Mouse (Mus musculus): Measurements from ENCODE around the gene Ccrl2. TPM values are rescaled to one million over a fixed set of nuclear protein-coding genes. Genes with fewer than 3 reads are reported as not detected.

Gene Ccrl2
- total RNA-seq, 1 experiment = 0.40 TPM

DNA sequence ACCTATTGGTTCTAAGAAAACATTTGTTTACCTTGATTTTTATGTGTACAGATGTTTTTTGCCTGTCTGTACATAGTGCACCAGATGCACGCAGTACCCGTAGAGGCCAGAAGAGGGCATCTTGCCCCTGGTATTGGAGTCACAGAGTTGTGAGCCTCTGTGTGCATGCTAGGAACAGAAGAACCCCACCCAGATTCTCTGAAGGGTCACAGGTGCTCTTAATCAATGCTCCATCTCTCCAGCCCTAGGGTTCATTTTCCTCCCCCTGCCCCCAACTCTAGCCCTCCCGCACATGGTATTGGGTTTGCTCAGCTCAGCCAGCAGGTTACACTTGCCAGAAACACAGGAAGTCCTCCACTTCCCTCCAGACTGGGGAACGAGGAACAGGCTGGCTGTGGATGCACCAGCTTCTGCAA, 13.2 kb upstream of the Ccrl2 start:
- Histone ChIP-seq H3K4me1 (ENCODE audit: control insufficient read depth in 2 of 2, insufficient read depth in 2 of 2, low read length in 2 of 2, poor library complexity in 1 of 2) (peaks cover 0 to 3% of the 10 kb centered on the region in 2 experiments; a peak in 1 of 4 replicates), H3K9ac (ENCODE audit: insufficient read depth, low read depth, low read length, poor library complexity, severe bottlenecking) (no peak overlapping the region), H3K9me3 (ENCODE audit: control insufficient read depth, insufficient read depth, low read depth, low read length) (no peaks in the 10 kb centered on the region), H3K36me3 (ENCODE audit: control insufficient read depth, insufficient read depth, low read length, poor library complexity, severe bottlenecking) (peaks cover 3% of the 10 kb centered on the region; the same call in 1 of the 2 replicates), H3K4me3 (ENCODE audit: insufficient read depth in 1 of 2, low read depth in 1 of 2, low read length in 2 of 2, poor library complexity in 1 of 2, severe bottlenecking in 1 of 2) (no peak overlapping the region), H3K27ac (ENCODE audit: insufficient read depth, low read depth, low read length, poor library complexity, severe bottlenecking) (no peak overlapping the region)
- in situ Hi-C loops (cut with MboI; ENCODE audit: low sequenced_read_pairs in 2 of 2, unreplicated experiment in 2 of 2) = no loop called here
- DNase-seq (ENCODE audit: low read depth, low spot score) = peak; percentile 53
- TF ChIP-seq ZC3H11A (IDR thresholded peaks at IDR 0.05; ENCODE audit: borderline replicate concordance, low read depth, low read length) = no peak
- TF ChIP-seq HCFC1 (IDR thresholded peaks at IDR 0.05; ENCODE audit: borderline replicate concordance, insufficient read depth, low read length) = no peak
- no peak for TF ChIP-seq ZNF384 (IDR thresholded peaks at IDR 0.05; ENCODE audit: low read depth, low read length)
- no peak for TF ChIP-seq MAFK (IDR thresholded peaks at IDR 0.05; ENCODE audit: insufficient read depth, low read depth, low read length)
- no peak for TF ChIP-seq CHD2 (IDR thresholded peaks at IDR 0.05; ENCODE audit: low read depth, low read length)

DNA sequence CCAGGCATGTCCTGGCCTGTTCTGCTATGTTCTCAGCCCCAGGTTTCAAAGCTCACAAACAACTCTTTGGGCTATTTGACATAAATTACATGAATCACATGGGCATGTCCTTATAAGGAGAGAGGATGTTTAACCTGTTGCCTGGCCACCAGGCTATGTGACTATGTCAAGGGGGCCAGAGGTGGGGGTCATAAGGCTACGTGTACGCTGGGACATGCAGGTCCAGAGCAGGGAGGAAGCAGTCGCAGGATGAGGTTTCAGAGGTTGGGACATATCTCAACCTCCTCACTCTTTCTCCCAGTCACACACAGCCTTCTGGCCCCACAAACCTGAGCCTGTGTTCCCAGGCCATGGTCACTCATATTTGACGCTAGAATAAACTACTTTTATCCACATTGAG, 9.7 kb upstream of the Ccrl2 start:
- H3K9ac ChIP-seq (ENCODE audit: insufficient read depth, low read depth, low read length, poor library complexity, severe bottlenecking) = no peak overlapping the region

DNA sequence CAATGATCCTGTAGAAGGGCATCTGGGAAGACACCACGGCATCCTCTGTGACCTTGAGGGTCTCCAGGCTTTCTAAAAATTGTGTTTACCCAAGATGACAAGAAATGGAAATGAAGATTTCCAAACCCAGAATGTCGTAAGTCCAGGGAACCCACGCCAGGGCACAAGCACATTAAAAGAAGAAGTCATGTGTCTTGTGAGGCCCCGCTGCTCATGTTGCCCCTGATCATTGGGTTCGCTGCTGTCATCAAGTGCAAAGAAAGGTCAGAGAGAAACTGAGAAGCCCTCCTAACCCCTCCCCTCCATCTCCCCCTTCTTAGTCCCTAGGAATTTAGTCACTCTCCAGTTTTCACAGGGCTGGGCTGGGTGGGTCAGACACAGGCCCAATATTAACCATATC, 5.5 kb upstream of the Ccrl2 start:
- no peaks in the 10 kb centered on the region for H3K9me3 ChIP-seq (ENCODE audit: control insufficient read depth, insufficient read depth, low read depth, low read length)
- H3K4me1 ChIP-seq (ENCODE audit: control insufficient read depth in 2 of 2, insufficient read depth in 2 of 2, low read length in 2 of 2, poor library complexity in 1 of 2) = no peaks in the 10 kb centered on the region
- H3K27ac ChIP-seq (ENCODE audit: insufficient read depth, low read depth, low read length, poor library complexity, severe bottlenecking) = no peak overlapping the region
- no peak for DNase-seq (ENCODE audit: low read depth, low spot score)
- H3K36me3 ChIP-seq (ENCODE audit: control insufficient read depth, insufficient read depth, low read length, poor library complexity, severe bottlenecking) = peaks cover 3% of the 10 kb centered on the region; the same call in 1 of the 2 replicates
- no peak overlapping the region for H3K4me3 ChIP-seq (ENCODE audit: insufficient read depth in 1 of 2, low read depth in 1 of 2, low read length in 2 of 2, poor library complexity in 1 of 2, severe bottlenecking in 1 of 2)
- no peak overlapping the region for H3K9ac ChIP-seq (ENCODE audit: insufficient read depth, low read depth, low read length, poor library complexity, severe bottlenecking)
- in situ Hi-C loops (cut with MboI; ENCODE audit: low sequenced_read_pairs in 2 of 2, unreplicated experiment in 2 of 2) = no loop called here
- no peak for TF ChIP-seq ZNF384 (IDR thresholded peaks at IDR 0.05; ENCODE audit: low read depth, low read length)
- no peak for TF ChIP-seq HCFC1 (IDR thresholded peaks at IDR 0.05; ENCODE audit: borderline replicate concordance, insufficient read depth, low read length)
- TF ChIP-seq CHD2 (IDR thresholded peaks at IDR 0.05; ENCODE audit: low read depth, low read length) = no peak
- TF ChIP-seq MAFK (IDR thresholded peaks at IDR 0.05; ENCODE audit: insufficient read depth, low read depth, low read length) = no peak
- TF ChIP-seq ZC3H11A (IDR thresholded peaks at IDR 0.05; ENCODE audit: borderline replicate concordance, low read depth, low read length) = no peak

More for the DNA sequence above, 9.7 kb upstream of the Ccrl2 start:
- TF ChIP-seq HCFC1 (IDR thresholded peaks at IDR 0.05; ENCODE audit: borderline replicate concordance, insufficient read depth, low read length) (no peak), ZC3H11A (IDR thresholded peaks at IDR 0.05; ENCODE audit: borderline replicate concordance, low read depth, low read length) (no peak), ZNF384 (IDR thresholded peaks at IDR 0.05; ENCODE audit: low read depth, low read length) (no peak), CHD2 (IDR thresholded peaks at IDR 0.05; ENCODE audit: low read depth, low read length) (no peak), MAFK (IDR thresholded peaks at IDR 0.05; ENCODE audit: insufficient read depth, low read depth, low read length) (no peak)
- Histone ChIP-seq H3K36me3 (ENCODE audit: control insufficient read depth, insufficient read depth, low read length, poor library complexity, severe bottlenecking) (peaks cover 3% of the 10 kb centered on the region; the same call in 1 of the 2 replicates), H3K4me3 (ENCODE audit: insufficient read depth in 1 of 2, low read depth in 1 of 2, low read length in 2 of 2, poor library complexity in 1 of 2, severe bottlenecking in 1 of 2) (no peak overlapping the region), H3K4me1 (ENCODE audit: control insufficient read depth in 2 of 2, insufficient read depth in 2 of 2, low read length in 2 of 2, poor library complexity in 1 of 2) (peaks cover 0 to 3% of the 10 kb centered on the region in 2 experiments; a peak in 1 of 4 replicates), H3K9me3 (ENCODE audit: control insufficient read depth, insufficient read depth, low read depth, low read length) (no peaks in the 10 kb centered on the region), H3K27ac (ENCODE audit: insufficient read depth, low read depth, low read length, poor library complexity, severe bottlenecking) (peak overlapping the region; percentile 77; the same call in 1 of the 2 replicates)
- DNase-seq (ENCODE audit: low read depth, low spot score) = no peak
- in situ Hi-C loops (cut with MboI; ENCODE audit: low sequenced_read_pairs in 2 of 2, unreplicated experiment in 2 of 2) = no loop called here

- no peak for DNase-seq (ENCODE audit: low read depth, low spot score)
- no peak overlapping the region for H3K4me3 ChIP-seq (ENCODE audit: insufficient read depth in 1 of 2, low read depth in 1 of 2, low read length in 2 of 2, poor library complexity in 1 of 2, severe bottlenecking in 1 of 2)
- in situ Hi-C loops (cut with MboI; ENCODE audit: low sequenced_read_pairs in 2 of 2, unreplicated experiment in 2 of 2) = no loop called here
- no peak overlapping the region for H3K27ac ChIP-seq (ENCODE audit: insufficient read depth, low read depth, low read length, poor library complexity, severe bottlenecking)
- peaks cover 0 to 8% of the 10 kb centered on the region in 2 experiments; a peak in 1 of 4 replicates for H3K4me1 ChIP-seq (ENCODE audit: control insufficient read depth in 2 of 2, insufficient read depth in 2 of 2, low read length in 2 of 2, poor library complexity in 1 of 2)
- H3K9ac ChIP-seq (ENCODE audit: insufficient read depth, low read depth, low read length, poor library complexity, severe bottlenecking) = no peak overlapping the region
- no peaks in the 10 kb centered on the region for H3K9me3 ChIP-seq (ENCODE audit: control insufficient read depth, insufficient read depth, low read depth, low read length)
- no peak for TF ChIP-seq ZNF384 (IDR thresholded peaks at IDR 0.05; ENCODE audit: low read depth, low read length)
- no peak for TF ChIP-seq HCFC1 (IDR thresholded peaks at IDR 0.05; ENCODE audit: borderline replicate concordance, insufficient read depth, low read length)
- no peak for TF ChIP-seq CHD2 (IDR thresholded peaks at IDR 0.05; ENCODE audit: low read depth, low read length)
- no peak for TF ChIP-seq MAFK (IDR thresholded peaks at IDR 0.05; ENCODE audit: insufficient read depth, low read depth, low read length)
- TF ChIP-seq ZC3H11A (IDR thresholded peaks at IDR 0.05; ENCODE audit: borderline replicate concordance, low read depth, low read length) = no peak
- no peaks in the 10 kb centered on the region for H3K36me3 ChIP-seq (ENCODE audit: control insufficient read depth, insufficient read depth, low read length, poor library complexity, severe bottlenecking)
Measured at GRCm38 (mm10) chr9:111058943-111059556, 1.7 kb upstream of the Ccrl2 start.

All from ES-E14 (cell line).